Mouse (Mus musculus) urinary bladder, adult 18-20 months (tissue): ENCODE measurements at regions not wholly inside any gene's neighbourhood (a gene's known extent, or its start where the extent isn't known, plus 50 kb on each side); places are given as distances from the start of the nearest gene placed in this dataset.

Experiments
- DNase-seq, 2 experiments: peaks; one replicate each; pipeline ENCODE4 v3.0.0; 2022; ENCODE audit warnings: low spot score in 2 of 2, mixed read lengths in 2 of 2

DNA sequence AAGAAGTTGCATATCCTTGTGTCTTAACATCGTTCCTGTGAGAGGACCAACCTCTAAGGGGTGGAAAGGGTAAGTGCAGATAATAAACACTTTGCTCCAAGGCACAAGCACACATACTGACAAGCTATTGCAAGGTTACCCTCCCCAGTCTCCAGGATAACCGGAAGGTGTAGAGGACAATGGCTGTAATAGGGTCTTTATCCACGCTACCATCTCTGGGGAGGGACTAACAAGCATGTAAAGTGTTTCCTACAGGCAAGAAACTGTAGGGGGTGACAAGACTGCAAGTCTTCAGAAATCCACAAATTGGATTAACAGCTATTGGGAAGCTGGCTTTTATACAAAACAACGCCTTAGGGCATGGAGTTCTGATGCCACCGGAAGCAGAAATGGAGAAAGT is 197.5 kb upstream of the Chl1 start:
- DNase-seq: no peak

DNA sequence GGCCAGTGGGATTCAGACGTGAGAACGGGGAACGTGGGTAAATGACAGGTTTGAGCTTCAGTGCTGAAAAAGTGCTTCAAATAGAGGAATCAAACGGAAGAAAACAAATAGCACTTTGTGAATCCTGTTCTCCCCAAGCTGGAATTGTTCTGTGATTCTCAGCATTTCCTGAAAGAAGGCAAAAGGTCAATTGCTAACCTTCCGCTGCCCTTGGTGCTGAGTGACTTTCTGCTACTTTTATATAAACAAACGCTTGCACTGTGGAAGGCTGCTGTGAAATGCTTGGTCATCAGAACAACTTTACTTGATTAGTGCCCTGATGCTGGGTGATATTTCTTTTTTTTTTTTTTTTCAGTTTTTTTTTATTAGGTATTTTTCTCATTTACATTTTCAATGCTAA is 192.3 kb upstream of the Chl1 start:
- no peak for DNase-seq

DNA sequence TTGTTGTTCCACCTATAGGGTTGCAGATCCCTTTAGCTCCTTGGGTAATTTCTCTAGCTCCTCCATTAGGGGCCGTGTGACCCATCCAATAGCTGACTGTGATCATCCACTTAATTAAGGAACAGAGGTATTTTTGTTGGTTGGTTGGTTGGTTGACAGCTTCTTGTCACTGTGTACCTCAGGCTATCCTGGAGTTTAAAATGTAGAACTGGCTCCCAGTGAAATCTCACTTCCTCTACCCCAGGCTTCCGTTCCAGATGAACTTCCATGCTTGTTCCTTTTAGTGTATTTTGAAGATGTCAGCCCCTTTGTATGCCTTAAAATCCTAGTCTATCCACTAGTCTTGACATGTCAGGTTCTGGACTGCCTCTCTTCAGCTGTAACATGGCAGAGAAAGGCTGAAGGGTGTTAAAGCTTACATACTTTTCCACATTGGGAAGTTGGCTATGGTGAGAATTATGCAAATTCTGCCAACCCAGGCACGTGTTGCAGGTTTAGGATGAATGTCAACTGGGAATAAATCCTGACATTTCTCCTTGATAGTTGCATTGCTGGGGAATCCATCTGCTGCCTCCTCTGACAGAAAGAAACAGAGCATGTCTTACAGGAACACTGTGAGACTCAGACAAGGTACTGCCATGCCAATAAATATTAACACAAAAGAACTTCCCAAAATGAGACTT is 191.6 kb upstream of the Chl1 start:
- no peak for DNase-seq

DNA sequence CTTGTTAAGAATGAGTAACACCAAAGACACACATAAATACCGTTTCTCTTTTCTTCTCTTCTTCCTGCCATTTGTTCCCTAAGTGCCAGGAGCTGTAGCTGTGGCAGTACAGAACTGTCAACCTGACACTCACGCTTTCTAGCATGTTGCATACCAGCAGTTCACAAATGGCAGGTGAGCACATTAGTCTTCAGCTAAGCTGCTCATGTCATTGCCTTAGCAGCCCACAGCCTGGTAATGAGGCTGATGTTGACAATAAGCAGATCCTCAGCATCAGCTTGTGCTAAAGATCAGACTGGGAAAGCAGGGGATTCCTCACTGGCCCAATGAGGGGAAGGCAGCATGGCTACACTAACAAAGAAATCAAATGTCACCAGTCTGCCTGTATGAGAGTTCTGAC is 190.4 kb upstream of the Chl1 start:
- DNase-seq: no peak

DNA sequence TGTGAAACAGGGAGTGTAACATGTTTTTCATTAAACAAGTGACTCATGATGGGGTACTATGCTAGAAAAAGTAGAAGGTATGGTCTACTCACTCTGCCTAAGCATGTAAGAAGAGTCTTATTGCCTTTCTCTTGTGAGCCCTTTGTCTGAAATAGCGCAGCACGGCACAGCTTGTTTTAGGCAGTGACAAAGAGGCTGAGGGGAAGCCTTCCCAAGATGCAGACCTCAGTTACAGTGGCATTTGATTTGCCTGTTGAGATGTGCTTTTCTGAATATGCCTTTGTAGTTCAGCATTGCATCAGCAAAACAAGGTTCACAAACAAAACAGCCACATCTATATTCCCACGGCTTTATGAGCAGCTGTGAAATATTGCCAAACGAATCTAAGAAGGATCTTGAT is 189.8 kb upstream of the Chl1 start:
- no peak for DNase-seq

DNA sequence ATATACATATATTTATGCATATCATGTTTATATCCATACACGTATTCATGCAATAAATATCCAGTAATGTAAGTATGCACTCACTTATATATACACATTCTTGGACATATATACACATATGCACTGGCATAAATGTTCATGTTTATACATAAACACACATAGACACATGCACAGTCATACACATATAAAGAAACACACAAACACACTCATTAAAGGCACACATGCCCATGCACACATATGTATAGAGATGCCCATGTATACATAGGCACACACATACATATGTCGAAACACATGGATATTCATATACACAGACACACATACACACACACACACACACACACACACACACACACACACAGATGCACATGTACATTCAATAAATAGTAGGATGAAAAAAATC is 189.3 kb upstream of the Chl1 start:
- DNase-seq: no peak

DNA sequence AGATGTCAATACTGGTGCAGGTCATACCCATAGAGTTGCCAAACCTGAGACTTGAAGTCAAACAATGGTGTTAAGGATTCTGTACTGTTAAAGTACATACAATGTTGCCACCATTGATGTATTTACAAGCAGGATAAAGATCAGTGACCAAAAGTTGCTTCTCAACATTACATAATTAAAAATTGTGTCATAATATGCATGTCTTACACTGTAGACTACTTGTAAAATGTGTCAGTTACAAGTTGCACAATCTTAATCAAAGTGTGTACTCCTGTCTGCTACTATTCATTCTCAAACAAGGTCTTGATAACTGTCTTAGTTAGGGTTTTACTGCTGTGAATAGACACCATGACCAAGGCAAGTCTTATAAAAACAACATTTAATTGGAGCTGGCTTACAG is 187.9 kb upstream of the Chl1 start:
- no peak for DNase-seq

DNA sequence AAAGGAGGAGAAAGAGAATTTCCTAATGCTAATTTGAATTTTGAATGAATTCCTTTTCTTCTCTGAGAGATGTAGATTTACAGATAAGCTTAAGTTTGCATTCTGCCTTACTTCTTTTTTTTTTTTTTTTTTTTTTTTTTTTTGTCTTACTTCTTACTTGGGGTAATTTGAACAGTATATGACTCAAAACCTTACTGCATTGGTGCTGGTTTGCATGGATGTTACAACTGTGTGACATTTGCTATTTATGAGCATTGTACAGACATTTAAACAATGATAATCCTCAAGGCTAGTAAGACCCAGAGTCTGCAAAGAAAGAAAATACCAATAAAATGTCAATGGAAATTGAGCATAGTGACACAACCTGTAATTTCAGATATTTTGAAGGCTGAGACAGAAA is 174.7 kb upstream of the Chl1 start:
- DNase-seq: no peak

DNA sequence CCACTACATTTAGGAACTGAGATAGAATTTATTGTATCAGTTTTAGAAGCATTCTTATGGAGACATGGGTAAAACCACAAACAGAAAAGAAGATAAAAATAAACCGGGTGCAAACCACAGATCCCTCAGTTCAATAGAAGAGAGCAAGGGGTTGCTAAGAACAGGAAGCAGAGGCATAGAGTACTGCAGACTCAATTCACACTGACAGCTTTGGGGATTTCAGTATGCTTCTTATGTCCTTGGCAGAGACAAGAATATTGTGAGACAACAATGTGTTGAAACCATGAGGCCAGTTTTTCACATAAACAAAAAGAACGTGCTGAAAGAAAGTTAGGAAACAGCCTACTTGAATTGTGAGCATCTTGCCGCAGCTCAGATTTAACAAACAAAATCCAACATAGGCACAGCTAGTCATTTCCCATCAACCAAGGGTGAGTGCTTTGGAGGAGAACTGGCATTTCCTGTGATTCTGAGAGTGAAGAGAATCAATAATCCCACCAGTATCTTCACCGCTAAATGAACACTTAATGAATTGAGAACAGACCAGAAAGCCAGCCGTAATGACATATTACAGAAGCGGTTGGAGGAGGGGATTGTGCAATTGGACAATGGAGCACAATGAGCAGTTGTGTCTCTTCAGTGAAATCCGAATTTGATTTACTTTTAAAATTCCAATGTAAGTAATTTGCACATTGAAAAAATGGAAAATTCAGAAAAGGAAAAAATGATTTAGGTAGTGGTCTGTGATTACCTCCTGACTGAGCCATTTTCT is 170.2 kb upstream of the Chl1 start:
- DNase-seq: no peak

DNA sequence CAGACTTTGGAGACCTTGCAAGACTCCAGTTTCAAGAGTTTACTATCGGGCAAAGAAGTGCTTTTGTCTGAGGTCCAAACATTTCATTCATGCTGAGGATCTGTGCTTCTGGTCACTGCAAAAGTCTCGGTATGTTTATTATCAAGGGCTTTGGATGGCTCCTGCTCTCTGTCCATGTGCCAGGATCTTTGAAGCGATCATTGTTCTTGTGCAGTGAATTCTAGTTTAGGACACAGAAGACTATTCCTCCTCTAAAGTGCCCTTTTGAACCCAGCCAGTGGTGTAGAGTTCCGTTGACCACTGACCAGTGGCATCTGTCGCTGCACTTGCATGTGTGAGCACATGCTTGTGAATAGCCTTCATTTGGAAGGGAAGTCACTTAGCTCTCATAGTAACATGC is 166.9 kb upstream of the Chl1 start:
- DNase-seq: no peak

DNA sequence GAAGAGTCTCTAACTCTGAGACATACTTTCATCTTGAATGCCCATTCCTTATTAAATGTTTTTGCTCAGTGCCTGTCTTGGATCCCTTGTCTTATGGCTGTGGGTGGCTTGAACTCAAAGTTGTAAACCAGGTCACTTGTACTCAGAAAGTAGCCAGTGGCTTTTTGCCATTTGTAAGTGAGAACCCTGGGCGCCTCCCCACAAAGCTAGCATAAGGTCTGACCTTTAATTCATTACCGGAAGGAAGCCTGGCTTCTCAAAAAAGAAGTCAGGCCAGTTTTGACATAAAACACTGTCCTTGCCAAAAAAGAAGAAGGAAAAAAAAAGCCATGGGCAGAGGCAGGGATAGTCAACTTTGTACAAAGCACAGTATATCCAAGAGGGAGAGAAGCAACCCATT is 166.0 kb upstream of the Chl1 start:
- DNase-seq: no peak

DNA sequence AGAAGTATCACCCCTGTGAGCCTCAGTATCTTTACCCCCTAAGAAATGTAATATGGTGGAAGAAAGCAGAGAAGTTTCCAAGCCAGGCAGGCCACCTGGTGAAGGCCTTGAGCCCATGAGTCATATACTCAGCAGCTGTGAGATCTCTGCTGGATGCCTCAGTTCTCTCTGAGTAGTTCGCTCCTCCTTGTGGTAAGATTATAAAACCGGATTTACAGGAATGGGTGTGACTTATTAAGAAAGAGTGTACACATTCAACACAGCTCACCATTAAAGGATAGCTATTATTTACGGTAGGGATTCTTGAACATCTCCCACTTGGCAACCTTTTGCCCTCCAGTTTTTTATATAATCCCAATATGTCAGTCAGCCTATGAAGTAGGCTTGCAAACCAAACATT is 165.2 kb upstream of the Chl1 start:
- DNase-seq: peak in 1 of 2 experiments; percentile 10

DNA sequence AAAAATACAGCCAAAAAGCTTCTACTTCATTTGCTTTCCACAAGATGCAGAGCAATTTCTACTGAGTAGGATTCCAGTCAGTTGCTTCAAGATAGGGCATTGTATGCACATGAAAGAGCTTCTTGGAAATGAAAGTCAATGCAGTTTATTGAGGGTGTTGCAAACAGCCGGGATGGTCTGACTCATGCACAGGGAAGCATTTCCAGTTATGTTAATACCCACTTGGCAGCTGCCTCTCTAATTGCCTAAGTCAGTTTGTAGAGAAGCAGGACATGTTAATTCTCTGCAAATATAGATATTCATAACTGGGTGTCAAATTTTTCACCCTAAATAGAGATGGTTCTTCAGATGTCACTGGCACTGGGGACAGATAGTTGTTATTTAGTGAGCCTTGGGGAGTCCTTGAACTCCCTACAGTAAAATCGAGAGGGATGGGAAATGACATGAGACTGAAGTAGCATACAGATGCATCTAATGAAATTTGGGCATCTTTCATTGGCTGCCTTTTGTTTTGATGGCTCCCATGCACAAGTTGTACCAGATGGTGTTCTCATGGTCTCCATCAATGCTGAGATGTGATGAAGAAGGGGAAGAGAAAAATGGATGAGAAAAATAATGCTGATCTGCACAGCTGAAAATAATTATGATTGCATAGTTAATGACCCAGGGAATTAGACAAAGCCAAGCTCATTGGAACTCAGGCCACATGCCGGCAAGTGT is 157.8 kb upstream of the Chl1 start:
- peak in 1 of 2 experiments; percentile 1 for DNase-seq

DNA sequence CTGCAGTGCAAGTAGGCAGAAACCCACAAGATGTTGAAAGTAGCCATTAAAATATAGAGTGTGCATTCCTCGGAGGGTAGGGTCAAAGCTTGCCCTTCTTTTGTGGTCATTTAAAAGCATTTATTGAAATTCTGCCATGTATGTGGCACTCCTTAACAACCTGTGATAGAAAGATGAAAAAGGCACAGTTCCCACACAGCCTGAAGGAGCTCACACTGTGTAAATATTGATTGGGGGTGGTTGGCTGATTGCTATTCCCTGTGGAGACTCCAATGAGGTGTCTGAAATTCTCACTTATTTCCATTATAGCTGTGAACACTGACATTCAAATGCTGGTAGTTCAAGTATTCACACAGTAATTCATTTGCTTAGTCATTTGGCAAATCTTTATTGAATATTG is 157.0 kb upstream of the Chl1 start:
- DNase-seq: no peak

DNA sequence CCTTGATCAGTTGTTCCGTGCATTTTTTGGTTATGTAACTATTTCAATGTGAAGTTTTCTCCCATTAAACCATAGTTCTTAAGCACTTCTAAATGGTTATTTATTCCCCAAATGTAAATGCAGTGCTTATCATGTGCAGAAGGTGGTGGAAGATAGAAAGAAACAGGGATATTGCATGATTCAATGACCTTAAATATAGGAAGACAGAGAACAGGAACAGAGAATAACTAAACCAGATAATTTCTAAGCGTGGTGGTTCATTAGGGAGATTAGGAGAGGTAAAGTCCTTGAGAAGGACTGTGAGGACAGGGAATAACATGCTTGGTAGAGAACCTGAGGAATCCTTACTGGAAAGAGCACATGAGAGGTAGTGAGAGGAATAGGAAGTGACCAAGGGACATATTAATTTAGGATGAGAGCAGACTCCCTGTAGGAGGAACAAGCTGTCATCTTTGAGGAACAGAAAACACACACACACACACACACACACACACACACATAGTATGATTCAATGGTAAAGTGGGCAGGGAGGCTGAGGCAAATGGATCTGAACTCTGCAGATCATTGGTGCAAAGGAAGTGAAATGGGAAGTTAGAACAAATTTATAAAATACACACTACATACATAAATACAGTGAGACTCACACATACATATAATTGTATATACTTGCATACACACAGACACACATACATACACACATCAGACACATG is 143.4 kb upstream of the Chl1 start:
- DNase-seq: no peak

DNA sequence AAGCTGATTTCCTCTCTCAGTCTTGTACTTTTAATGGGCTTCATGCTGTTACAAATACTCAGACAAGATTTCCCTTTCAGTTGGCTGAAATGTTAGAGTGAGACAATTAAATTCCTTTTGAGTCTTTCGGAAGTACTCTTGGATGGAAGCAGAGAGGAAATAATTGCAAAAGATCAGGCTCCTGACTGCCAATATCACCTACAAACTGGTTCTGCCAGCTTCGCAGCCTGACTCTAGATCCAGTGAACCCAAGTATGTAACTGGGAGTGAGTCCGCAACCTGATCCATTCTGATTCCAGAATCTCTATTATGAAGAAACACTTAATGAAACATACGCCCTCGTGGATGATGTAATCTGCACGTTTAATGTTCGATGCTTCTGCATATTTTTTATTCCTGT is 135.4 kb upstream of the Chl1 start:
- peak in 1 of 2 experiments; percentile 7 for DNase-seq

DNA sequence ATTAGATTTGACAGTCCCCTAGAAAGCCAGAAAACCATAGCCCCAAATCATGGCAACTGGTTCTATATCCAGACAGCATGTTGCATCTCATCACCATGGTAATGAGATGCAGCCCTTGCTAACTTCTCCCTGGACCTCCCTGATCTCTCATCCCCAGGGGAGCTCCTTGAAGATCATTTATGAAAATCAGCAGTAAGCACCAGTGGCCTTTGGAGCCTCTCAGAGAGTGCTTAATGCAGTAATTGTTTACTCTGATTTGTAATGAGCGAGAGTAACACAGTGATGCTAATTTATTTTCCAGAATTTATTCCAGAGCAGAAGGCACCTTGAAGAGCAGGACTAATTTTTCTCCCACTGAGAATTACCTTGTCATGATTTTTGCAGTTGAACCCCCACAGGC is 133.1 kb upstream of the Chl1 start:
- no peak for DNase-seq

DNA sequence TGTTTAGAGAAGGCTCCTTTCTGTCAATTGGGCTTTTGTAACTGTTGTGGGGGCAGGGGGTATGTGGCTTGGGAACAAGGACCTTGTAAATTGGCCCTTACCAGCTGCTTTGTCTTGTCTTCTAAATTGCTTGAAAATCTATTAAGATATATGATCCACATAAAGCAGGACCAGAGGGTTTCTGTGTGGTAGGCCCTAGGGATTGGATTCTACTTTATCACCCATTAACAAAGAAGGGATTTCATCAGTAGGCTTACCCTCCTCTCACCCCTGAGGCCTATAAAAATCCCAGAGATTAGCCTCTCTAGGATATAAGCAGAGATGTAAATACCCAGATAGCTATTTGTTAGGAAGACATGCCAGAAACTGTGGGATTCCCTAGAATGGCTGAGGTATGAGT is 132.3 kb upstream of the Chl1 start:
- no peak for DNase-seq

DNA sequence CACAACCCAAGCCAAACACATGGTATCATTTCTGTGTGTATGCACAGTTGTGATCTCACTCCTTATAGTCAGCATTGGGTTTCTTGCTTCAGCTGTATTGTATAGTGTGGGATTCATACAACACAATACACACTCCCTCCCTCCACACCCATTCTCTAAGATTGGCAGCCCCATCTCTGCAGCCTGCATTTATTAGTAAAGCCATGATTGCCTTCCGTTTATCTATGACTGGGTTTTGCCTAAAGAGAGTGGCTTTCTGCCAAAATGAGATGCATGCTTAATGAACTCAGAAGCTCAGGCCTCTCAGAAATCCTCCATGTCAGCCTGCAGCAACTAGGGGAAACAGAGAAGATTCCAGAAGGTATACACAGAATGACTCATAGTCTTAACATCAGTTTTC is 129.4 kb upstream of the Chl1 start:
- no peak for DNase-seq

DNA sequence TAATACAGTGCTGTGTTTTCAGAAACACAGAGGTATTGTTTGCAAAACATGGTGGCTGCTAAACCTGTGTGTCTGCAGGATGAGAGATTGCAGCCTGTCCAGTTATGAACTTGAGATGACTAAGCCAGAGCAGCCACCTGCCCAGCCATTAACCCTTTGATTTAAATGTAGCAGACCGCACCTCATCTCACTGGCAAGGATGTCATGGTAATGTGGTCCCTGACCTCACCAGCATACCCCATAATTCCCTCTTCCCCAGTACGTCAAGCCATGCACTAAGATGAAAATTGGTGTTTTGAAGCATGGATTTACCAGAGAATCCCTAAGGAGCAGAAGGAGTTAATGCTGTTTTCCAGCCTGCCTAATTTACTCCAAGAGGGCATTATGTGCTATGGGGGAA is 128.5 kb upstream of the Chl1 start:
- DNase-seq: no peak

DNA sequence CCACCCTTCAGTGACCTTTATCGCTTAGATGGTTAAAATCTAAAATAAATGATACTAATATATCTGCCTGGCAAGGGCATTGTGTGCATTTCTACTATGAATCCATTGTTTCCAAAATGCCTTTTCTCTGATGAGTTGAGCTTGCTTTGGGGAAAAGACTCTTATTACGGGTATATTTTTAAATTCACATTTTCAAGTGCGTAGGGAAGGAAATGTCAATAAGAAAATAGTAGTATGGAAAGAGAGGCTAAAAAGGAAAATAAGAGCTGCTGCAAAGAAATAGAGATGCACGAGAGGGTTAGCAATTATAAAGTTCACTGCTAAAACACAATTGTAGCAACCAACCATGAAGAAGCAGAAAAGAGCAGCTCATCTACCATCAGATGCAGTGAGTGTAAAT is 123.8 kb upstream of the Chl1 start:
- no peak for DNase-seq

DNA sequence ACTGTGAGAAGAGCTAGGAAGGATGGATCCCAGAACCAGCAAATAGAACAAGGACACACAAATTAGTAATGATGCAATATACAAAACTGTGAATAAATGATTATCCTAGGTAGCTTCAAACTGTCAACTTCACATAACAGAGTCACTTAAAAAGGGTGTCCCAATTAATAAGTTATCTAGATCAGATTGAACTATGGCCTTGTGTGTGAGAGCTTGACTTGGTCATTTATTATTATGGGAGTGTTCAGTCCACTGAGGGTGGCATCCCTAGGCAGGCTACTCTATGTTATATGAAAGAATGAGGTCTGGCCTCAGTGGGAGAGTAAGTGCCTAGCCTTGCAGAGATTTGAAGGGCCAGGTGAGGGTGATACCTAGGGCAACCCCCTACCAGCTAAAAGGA is 104.4 kb upstream of the Chl1 start:
- no peak for DNase-seq
